Mouse (Mus musculus) ovary, postnatal 10 days (tissue): ENCODE results near the gene Eddm3b.
"Not testable (repeated sequence)": the region's sequence is repeated elsewhere in the genome, so short reads cannot be mapped to it uniquely, and the experiment has no call there.

Experiments
- DNase-seq: peaks from one replicate; pipeline ENCODE4 v3.0.0; 2022; ENCODE audit warnings: low spot score

Eddm3b gene

DNA sequence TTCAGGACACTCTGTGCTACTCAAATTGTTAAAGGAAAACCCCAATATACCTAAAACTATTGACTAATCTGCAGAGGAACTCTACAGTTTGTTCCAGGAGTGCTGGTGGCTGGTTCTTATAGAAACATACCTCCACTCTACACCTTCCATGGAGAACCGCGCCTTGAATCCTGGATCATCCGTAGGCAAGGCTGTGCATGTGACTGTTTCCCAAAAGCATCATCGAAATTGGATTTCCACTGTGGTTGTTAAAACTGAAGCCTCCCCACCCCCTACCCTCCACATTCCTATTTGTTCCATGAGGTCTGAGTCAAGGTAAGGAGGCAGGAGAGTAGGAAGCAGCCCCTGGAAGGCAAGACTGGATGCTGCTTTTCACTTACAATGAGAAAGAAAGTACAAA is 30.2 kb downstream of the Eddm3b start:
- no peak for DNase-seq

DNA sequence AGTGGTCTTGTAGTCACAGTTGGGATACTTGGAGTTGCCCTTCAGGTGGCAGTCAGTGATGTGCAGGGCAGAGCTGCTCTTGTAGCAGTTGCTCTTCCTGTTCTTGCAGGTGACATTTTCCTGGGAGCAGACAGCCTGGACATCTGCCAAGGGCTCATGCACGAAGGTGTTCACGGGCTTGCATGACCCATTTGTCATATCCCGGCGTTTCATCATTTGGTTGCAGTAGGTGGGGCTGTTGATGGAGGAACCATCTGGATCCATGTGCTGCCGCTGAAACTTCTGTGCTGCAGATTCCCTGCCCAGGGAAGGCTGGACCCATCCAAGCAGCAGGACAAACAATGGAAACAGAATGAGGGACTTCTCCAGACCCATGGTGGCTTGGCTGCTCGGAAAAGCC is 31.3 kb downstream of the Eddm3b start:
- DNase-seq = no peak

DNA sequence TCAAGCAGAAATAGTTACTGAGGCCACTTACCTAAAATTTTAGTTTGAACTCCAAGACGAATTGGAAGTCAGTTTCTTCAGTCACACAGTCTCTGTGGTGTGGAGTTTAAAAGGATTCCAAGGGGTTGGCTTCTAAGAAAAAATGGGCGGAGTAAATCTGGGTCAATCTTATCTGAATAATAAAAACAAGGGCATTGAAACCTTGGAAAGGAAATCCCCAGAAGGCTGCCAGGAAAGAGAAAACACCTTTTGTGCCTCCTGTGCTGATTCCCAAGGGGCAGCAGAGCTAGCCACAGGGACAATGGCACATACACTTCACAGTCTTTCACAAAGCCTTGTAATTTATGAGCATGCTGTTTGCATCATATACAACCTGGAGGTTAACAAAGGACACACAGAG is 32.5 kb downstream of the Eddm3b start, which contains the start of gene Rnase1:
Gene Rnase1 (minus strand): TSS at position 101 of the 400 bp plus-strand sequence.
- DNase-seq = no peak

DNA sequence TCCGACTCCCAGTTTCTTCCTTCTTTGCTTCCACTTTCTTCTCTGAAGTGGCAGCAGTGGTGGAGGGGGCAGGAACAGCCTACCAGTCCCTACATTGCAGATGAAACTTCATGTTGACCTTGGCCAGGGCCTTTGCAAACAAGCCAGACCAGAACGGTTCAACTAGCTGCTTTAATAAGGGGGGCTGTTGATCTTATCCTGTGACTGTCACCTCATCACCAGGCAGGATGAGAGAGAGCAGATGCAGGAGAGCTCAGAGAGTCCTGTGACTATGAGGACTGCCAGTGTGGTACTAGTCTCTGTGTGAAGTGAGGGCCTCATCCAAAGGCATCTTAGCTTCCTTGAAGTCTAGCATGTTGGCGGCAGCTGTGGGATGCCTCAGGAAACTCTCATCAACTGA is 33.8 kb downstream of the Eddm3b start:
- DNase-seq = no peak

DNA sequence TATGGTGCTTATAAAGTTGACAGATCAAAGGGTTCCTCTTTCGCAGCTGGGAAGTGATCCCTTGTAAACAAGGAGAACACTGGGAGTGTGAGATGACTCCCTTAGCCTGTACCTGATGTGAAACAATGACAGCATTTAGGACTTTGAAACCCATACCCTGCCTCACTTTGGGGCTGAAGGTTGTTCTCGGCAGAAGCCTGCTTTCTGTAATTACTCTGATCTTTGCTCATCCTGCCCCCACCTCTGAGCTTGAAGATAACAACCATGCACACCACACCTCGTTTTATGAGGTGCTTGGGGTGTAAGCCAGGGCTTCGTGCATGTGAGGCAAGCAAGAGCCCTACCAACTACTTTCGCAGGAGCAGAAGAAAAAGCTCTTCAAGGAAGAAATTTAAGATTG is 34.9 kb downstream of the Eddm3b start:
- no peak for DNase-seq

DNA sequence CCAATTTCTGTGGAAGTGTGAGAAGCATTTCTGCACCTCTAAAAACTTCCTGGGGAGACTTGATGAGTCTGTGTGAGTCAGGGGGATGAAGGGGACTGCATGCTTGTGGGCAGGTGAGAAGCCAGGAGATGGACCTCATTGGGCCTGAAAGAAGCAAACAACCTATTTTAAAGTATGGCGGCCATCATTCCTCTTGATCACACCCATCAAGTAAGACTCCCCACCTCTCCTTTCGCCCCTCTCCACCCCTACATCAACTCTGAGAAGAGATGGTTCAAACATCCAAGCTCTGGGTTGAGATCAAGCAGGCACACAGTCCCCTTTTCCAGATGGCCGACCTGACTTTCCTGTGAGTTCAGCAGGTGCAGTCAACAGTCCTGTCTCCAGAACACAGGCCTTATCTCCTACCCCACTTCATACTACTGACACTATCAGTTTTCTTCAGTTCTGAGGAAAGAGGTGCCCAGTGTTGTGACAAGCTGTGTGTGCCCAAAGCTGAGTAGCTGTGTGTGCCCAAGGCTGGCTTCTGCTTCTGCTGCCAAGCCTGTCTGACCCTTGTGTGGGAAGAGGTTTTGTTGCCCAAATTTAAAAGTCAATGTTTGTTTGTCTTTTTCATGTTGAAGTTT is 36.1 kb downstream of the Eddm3b start:
- DNase-seq = no peak

DNA sequence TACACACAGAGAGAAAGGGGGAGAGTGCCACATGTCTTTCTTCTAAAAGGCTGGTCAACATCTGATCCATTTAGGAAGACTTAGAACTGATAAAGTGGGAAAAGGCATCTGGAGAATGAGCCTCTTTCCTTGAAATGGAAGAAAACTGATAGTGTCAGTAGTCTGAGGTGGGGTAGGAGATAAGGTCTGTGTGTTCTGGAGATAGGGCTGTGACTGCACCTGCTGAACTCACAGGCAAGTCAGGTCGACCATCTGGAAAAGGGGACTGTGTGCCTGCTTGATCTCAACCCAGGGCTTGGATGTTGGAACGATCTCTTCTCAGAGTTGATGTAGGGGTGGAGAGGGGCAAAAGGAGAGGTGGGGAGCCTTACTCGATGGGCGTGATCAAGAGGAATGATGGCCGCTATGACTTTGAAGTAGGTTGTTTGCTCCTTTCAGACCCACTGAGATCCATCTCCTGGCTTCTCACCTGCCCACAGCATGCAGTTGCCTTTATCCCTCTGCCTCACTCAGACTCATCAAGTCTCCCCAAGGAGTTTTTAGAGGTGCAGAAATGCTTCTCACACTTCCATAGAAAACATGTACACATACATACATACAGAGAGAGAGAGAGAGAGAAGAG is 38.1 kb downstream of the Eddm3b start:
- DNase-seq = no peak

DNA sequence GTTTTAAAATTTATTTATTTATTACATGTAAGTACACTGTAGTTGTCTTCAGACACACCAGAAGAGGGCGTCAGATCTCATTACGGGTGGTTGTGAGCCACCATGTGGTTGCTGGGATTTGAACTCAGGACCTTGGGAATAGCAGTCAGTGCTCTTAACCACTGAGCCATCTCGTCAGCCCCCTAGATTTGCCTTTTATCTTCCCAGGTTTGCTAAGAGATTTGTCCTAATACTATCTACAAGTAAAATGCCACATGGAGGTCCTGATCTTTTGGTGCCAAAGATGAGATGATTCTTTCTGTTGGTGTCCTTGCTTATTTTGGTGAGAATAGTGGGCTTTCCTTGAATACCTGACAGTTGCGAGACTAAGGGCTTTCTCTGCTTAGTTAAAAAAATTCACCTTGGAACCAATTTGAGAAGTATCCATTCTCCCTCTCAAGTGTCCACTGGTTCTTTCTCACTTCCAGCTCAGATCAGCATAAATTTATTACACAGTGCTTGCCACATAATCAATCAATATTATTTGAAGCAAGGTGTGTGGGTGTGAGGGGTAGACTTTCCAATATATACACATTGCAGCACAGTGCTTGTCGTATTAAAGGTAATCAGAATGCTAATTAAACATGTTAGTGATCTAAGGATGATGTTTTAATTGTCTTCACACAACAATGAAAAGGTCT is 42.0 kb downstream of the Eddm3b start:
- DNase-seq = no peak

DNA sequence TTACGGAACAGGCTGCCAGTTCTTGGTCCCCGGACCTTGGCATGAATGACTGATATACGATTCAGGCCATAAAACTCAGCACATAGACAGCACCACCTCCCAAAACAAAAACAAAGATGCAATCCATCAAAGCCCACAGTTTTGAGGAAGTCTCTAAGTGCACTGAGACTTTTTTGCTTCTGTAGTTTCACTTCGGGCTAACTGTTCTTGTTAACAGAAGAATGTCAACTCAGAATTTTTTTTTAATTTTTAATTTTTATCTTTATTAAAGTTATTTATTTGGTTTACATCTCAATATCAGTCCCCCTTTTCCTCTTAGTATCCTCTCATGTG is 42.5 kb downstream of the Eddm3b start:
- no peak for DNase-seq

DNA sequence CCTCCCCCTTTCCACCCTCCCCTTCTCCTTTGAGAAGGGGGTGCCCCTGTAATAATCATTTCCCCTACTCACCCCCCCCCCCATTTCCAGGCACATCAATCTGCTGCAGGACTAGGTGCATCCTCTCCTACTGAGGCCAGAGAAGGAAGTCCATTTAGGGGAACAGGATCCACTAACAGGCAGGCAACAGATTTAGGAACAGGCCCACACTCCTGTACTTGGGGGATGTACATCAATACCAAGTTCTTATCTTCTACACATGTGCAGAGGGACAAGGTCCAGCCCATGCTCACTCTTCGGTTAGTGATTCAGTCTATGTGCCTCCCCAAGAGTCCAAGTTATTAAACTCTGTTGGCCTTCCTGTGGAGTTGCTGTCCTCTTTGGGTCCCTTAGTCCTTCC is 42.8 kb downstream of the Eddm3b start:
- no peak for DNase-seq

DNA sequence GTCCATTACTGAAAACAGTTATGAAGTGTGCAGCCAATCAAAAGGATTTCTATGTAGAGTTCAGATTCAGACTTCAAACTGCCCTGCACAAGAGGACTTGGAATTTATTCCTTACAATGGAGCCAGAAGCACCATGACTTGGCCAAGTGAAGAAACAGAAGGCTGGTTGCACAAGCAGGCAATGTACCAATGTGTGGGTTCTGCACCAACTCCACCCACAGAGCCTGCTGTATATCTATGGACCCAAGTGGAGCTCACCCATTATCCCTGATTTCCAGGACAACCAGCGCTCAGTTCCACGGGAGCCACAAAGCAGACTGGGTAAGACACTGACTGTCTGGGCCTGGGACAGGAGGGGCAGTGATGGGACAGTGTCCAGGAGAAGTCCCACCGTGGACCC is 47.8 kb downstream of the Eddm3b start, which contains the start of gene Rnase2b:
Gene Rnase2b (plus strand): TSS at position 285 of the 400 bp plus-strand sequence.
- not testable (repeated sequence) for DNase-seq

DNA sequence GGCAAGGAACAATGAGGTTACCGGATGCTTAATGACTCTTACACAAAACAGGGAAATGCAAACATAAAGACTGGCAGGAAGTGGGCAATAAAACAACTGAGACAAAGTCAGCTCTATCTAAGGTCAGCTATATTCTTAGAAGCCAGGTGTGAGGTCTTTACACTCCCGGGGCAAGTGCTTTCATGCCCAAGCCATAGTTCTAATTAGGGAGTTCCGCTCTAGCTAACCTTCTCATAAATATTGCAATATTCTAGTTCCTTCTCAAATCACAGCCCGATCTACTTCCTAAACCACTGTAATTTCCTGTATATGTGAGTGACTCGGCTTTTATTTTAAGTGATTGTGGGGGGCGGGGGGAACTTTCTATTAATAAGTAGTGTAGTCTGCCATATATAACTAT is 49.1 kb downstream of the Eddm3b start:
- not testable (repeated sequence) for DNase-seq

DNA sequence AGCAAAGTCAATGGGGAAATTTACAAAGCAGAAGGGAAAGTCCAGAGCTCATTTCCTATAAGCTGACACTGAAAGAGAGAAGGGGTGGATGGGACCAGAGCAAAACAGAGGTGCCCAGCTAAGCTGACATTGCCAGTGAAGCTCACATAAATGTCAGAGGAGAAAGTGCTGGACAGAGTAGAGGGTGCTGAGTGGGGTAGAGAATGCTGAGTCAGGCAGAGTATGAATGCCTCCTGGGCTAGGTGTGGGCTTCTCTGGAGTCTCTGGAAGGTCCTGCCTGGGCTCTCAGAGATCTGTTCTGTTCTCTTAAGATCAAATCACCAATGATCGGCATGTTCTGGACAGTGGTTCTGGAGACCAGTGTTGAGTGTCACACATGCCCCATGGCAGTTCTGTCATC is 51.2 kb downstream of the Eddm3b start:
- no peak for DNase-seq

DNA sequence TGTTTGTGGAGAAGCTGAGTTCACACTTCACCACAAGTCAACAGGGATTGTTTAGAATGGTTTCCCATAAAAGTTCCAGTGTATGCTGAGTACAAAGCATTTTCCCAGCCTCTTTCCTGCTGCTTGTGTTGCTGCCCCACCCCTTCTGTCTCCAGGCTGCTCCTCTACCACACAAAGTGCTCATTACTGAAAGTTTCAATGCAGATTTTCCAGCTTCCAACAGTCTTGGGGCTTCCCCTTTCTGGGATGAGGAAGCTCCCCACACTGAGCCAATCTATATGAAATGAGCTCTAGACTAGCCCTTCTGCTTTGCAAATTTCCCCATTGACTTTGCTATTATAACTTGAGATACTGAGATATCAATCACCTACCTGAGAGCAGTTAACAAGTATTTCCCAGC is 51.8 kb downstream of the Eddm3b start:
- DNase-seq = no peak
